36 mouse cellular contexts compared by ENCODE assay signal in the genomic region with DNA sequence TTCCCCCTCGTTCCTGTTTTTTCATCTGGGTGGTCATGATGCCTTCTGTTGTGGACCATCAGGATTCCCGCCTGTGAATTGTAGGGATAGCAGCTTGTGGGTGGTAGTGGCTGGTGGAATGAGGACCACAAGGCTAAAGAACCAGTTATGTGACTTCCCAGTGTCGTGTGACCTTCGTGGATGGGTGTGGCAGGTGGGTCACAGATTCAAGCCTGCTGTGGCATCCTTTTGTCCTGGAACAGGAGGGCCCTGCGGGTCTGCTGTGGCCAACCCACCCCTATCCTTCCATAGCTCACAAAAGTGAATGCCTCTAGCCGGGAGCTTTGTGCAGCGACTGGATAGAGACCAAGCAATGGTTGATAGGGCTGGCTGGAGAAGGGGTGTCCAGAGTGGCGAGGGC. TPM values are rescaled to one million over a fixed set of nuclear protein-coding genes. Genes with fewer than 3 reads are reported as not detected.
"Had no signal": no experiment of that assay in that cellular context is flagged by ENCODE, and none has a peak within 500 bp of the region (broad histone marks: within the 10 kb centered on the region; RNA-seq: fewer than 3 reads in every experiment).

No protein-coding gene starts in this region.

- H3K9ac ChIP-seq: embryonic facial prominence, embryonic 12.5 days; embryonic facial prominence, embryonic 13.5 days; embryonic facial prominence, embryonic 15.5 days; forebrain, embryonic 12.5 days; forebrain, embryonic 13.5 days; forebrain, embryonic 15.5 days; forebrain, postnatal 0 days had no signal

- H3K9me3 ChIP-seq: embryonic facial prominence, embryonic 10.5 days; embryonic facial prominence, embryonic 12.5 days; embryonic facial prominence, embryonic 13.5 days; embryonic facial prominence, embryonic 15.5 days; forebrain, embryonic 10.5 days; forebrain, embryonic 12.5 days; forebrain, embryonic 13.5 days; forebrain, embryonic 15.5 days had no signal

- ATAC-seq: forebrain, embryonic 13.5 days had no signal

- H3K27ac ChIP-seq: embryonic facial prominence, embryonic 10.5 days; embryonic facial prominence, embryonic 12.5 days; embryonic facial prominence, embryonic 13.5 days; embryonic facial prominence, embryonic 15.5 days; forebrain, embryonic 10.5 days; forebrain, embryonic 12.5 days; forebrain, embryonic 15.5 days; gastrocnemius, adult 2 months; heart, adult 2 months had no signal

- DNase-seq: cerebellum, adult 9-11 months; cerebellum, postnatal 25 days; cerebellum, postnatal 36 days; embryo, embryonic 11 days; forebrain, postnatal 0 days; gastrocnemius, adult 2 months; gastrocnemius, postnatal 10 days; gastrocnemius, postnatal 14 days; gastrocnemius, postnatal 25 days; gastrocnemius, postnatal 36 days; heart, adult 11 months; heart, adult 18-20 months; heart, adult 2 months had no signal

- H3K4me1 ChIP-seq: embryonic facial prominence, embryonic 10.5 days; embryonic facial prominence, embryonic 12.5 days; forebrain, embryonic 12.5 days; forebrain, embryonic 13.5 days; forebrain, embryonic 15.5 days had no signal

- H3K27me3 ChIP-seq: embryonic facial prominence, embryonic 12.5 days; embryonic facial prominence, embryonic 13.5 days; embryonic facial prominence, embryonic 15.5 days; forebrain, embryonic 12.5 days; forebrain, embryonic 13.5 days; forebrain, embryonic 15.5 days had no signal

- H3K4me2 ChIP-seq: embryonic facial prominence, embryonic 12.5 days; embryonic facial prominence, embryonic 13.5 days; embryonic facial prominence, embryonic 15.5 days; forebrain, embryonic 12.5 days; forebrain, embryonic 13.5 days; forebrain, embryonic 15.5 days had no signal

- H3K4me3 ChIP-seq: embryonic facial prominence, embryonic 10.5 days; embryonic facial prominence, embryonic 12.5 days; embryonic facial prominence, embryonic 13.5 days; embryonic facial prominence, embryonic 15.5 days; erythroblast, embryonic 14.5 days; forebrain, embryonic 10.5 days; forebrain, embryonic 12.5 days; forebrain, embryonic 13.5 days; forebrain, embryonic 15.5 days; gastrocnemius, adult 2 months; heart, adult 2 months had no signal

RNA-seq across cellular contexts. Expression of a gene that starts 38.5 kb away (rescaled TPM):
- total RNA-seq: gastrocnemius, adult 18-20 months; gastrocnemius, adult 2 months; gastrocnemius, adult 8-10 months; gastrocnemius, postnatal 10 days; gastrocnemius, postnatal 14 days; gastrocnemius, postnatal 25 days; gastrocnemius, postnatal 36 days; gastrocnemius, postnatal 4 days; heart, adult 18-20 months; heart, adult 2 months; heart, adult 8-10 months had no signal
- polyA plus RNA-seq: erythroblast, embryonic 14.5 days; heart, adult 2 months had no signal

RNA-seq across cellular contexts. Expression of a gene that starts 41.9 kb away (rescaled TPM):
- total RNA-seq: common myeloid progenitor, adult 5-6 weeks; forebrain, postnatal 0 days; granulocyte monocyte progenitor cell, adult 5-6 weeks had no signal
- polyA plus RNA-seq: cortical plate, adult 2 months; erythroblast, embryonic 14.5 days; forebrain, embryonic 11.5 days; forebrain, embryonic 13.5 days; gonadal fat pad, adult 2 months; heart, adult 2 months had no signal

RNA-seq across cellular contexts. Expression of a gene that starts 42.7 kb away (rescaled TPM):
- total RNA-seq: common myeloid progenitor, adult 5-6 weeks; forebrain, postnatal 0 days; gastrocnemius, adult 18-20 months; gastrocnemius, adult 2 months; gastrocnemius, adult 8-10 months; gastrocnemius, postnatal 10 days; gastrocnemius, postnatal 14 days; gastrocnemius, postnatal 25 days; gastrocnemius, postnatal 36 days; gastrocnemius, postnatal 4 days; granulocyte monocyte progenitor cell, adult 5-6 weeks; heart, adult 18-20 months; heart, adult 2 months; heart, adult 8-10 months had no signal
- polyA plus RNA-seq: cortical plate, adult 2 months; embryonic facial prominence, embryonic 10.5 days; embryonic facial prominence, embryonic 11.5 days; embryonic facial prominence, embryonic 12.5 days; embryonic facial prominence, embryonic 13.5 days; embryonic facial prominence, embryonic 14.5 days; erythroblast, embryonic 14.5 days; forebrain, embryonic 10.5 days; forebrain, embryonic 11.5 days; forebrain, embryonic 12.5 days; forebrain, embryonic 13.5 days; forebrain, embryonic 14.5 days; forebrain, embryonic 15.5 days; forebrain, embryonic 16.5 days; forebrain, postnatal 0 days; frontal cortex, adult 2 months; gonadal fat pad, adult 2 months; heart, adult 2 months had no signal
